ENCODE assay signal across 20 mouse cellular contexts in genomic region chr4:13395626-13396025, GRCm38 (mm10).
A peak's percentile ranks its signal among the peaks of the same experiment; 100 is the strongest.
DNase-seq lines count a peak whose midpoint lies in the region; ATAC-seq and TF ChIP-seq lines count a peak whose summit lies in the region.
"Had no signal": no experiment of that assay in that cellular context is flagged by ENCODE, and none has a peak within 500 bp of the region (broad histone marks: within the 10 kb centered on the region; RNA-seq: fewer than 3 reads in every experiment).

No protein-coding gene starts in this region.

- H3K4me1 ChIP-seq in heart, embryonic 11.5 days (ENCODE audit: control insufficient read depth, insufficient read depth, low read length), result 0 out of 2 replicates have a peak, but pooled peaks cover 3% of the 10 kb centered on the region
- no peaks in the 10 kb centered on the region for H3K4me1 ChIP-seq in liver, embryonic 12.5 days

- 82% methylated on average over 3 of the region's 3 CpGs for WGBS in heart, embryonic 11.5 days (ENCODE audit: insufficient replicate concordance)
- 58% methylated on average over 3 of the region's 3 CpGs for WGBS in liver, embryonic 12.5 days (ENCODE audit: insufficient replicate concordance)

- DNase-seq in gastrocnemius, adult 8-10 months (ENCODE audit: low spot score in 2 of 2), result peak; percentile 3 to 5
- no peak for DNase-seq in gastrocnemius, adult 2 months
- DNase-seq in heart, adult 9 months (ENCODE audit: low spot score in 2 of 2), result peak; percentile 38 to 47
- DNase-seq in heart, postnatal 25 days (ENCODE audit: low spot score), result peak; percentile 17
- DNase-seq in liver, result no peak
- DNase-seq: adrenal gland, postnatal 10 days; cerebellum, adult 11-12 months; cerebellum, adult 9-10 months; cerebellum, postnatal 25 days; kidney, adult 8-10 months had no signal

- no peaks in the 10 kb centered on the region for H3K9me3 ChIP-seq in heart, embryonic 11.5 days (replicated peaks; ENCODE audit: control insufficient read depth, low read length)
- H3K9me3 ChIP-seq in liver, embryonic 12.5 days (replicated peaks), result no peaks in the 10 kb centered on the region
- H3K9me3 ChIP-seq: embryonic facial prominence, embryonic 13.5 days; forebrain, embryonic 12.5 days; hindbrain, embryonic 12.5 days had no signal

- no peak overlapping the region for H3K4me2 ChIP-seq in heart, embryonic 11.5 days
- H3K4me2 ChIP-seq in liver, embryonic 12.5 days, result no peak overlapping the region
- H3K4me2 ChIP-seq: embryonic facial prominence, embryonic 13.5 days; forebrain, embryonic 12.5 days; hindbrain, embryonic 12.5 days had no signal

- H3K4me3 ChIP-seq in gastrocnemius, adult 2 months, result no peak overlapping the region
- no peak overlapping the region for H3K4me3 ChIP-seq in heart, embryonic 11.5 days (ENCODE audit: low read depth, low read length)
- H3K4me3 ChIP-seq in liver, embryonic 12.5 days, result no peak overlapping the region
- H3K4me3 ChIP-seq: embryonic facial prominence, embryonic 13.5 days; forebrain, embryonic 12.5 days; heart, adult 2 months; hindbrain, embryonic 12.5 days had no signal

- no peak overlapping the region for H3K27ac ChIP-seq in gastrocnemius, adult 2 months
- no peak overlapping the region for H3K27ac ChIP-seq in heart, embryonic 11.5 days (ENCODE audit: low read depth, low read length)
- H3K27ac ChIP-seq in liver, embryonic 12.5 days, result no peak overlapping the region
- H3K27ac ChIP-seq: embryonic facial prominence, embryonic 13.5 days; forebrain, embryonic 12.5 days; heart, adult 2 months; hindbrain, embryonic 12.5 days had no signal

- no peak overlapping the region for H3K9ac ChIP-seq in heart, embryonic 11.5 days (ENCODE audit: low read depth, low read length)
- H3K9ac ChIP-seq in liver, embryonic 12.5 days, result no peak overlapping the region
- H3K9ac ChIP-seq: embryonic facial prominence, embryonic 13.5 days; forebrain, embryonic 12.5 days; hindbrain, embryonic 12.5 days had no signal

- H3K36me3 ChIP-seq in heart, embryonic 11.5 days (ENCODE audit: control insufficient read depth, insufficient read depth, low read length), result no peaks in the 10 kb centered on the region
- H3K36me3 ChIP-seq in liver, embryonic 12.5 days, result no peaks in the 10 kb centered on the region
- H3K36me3 ChIP-seq: embryonic facial prominence, embryonic 13.5 days; forebrain, embryonic 12.5 days; hindbrain, embryonic 12.5 days had no signal

- no peak for TF ChIP-seq CTCF in gastrocnemius, adult 2 months (IDR thresholded peaks at IDR 0.05)

- H3K27me3 ChIP-seq in heart, embryonic 11.5 days (ENCODE audit: control insufficient read depth, insufficient read depth, low read length), result no peaks in the 10 kb centered on the region
- no peaks in the 10 kb centered on the region for H3K27me3 ChIP-seq in liver, embryonic 12.5 days (replicated peaks)
- H3K27me3 ChIP-seq: embryonic facial prominence, embryonic 13.5 days; forebrain, embryonic 12.5 days; hindbrain, embryonic 12.5 days had no signal

- no peak for ATAC-seq in heart, embryonic 11.5 days (replicated peaks; ENCODE audit: insufficient number of reproducible peaks, low FRiP score, low TSS enrichment)
- no peak for ATAC-seq in liver, embryonic 12.5 days
- ATAC-seq: forebrain, embryonic 16.5 days; hindbrain, embryonic 16.5 days; inflammation-experienced regulatory T-cells, adult 6 months; intestine, postnatal 0 days had no signal

- intact Hi-C loops in gastrocnemius, adult 2 months (cut with DNase I), result no loop called here
- intact Hi-C loops in heart, postnatal 25 days (cut with DNase I), result no loop called here

Comparison
In these comparisons a context has a peak if more than half of its experiments do, and no peak if none do; other contexts are left out.
1. DNase-seq: peak in gastrocnemius, adult 8-10 months (2 of 2), heart, adult 9 months (2 of 2) and heart, postnatal 25 days (single experiment); none in gastrocnemius, adult 2 months (single experiment) and liver (single experiment).